ENCODE assay signal across 22 mouse cellular contexts in genomic region chr9:119576977-119577376, GRCm38 (mm10). TPM values are rescaled to one million over a fixed set of nuclear protein-coding genes. Genes with fewer than 3 reads are reported as not detected.
DNase-seq lines count a peak whose midpoint lies in the region; ATAC-seq and TF ChIP-seq lines count a peak whose summit lies in the region.
"Had no signal": no experiment of that assay in that cellular context is flagged by ENCODE, and none has a peak within 500 bp of the region (broad histone marks: within the 10 kb centered on the region; RNA-seq: fewer than 3 reads in every experiment).

No protein-coding gene starts in this region.

- peak; percentile 53 for ATAC-seq in frontal cortex, adult (ENCODE audit: low TSS enrichment)
- ATAC-seq: forebrain, embryonic 15.5 days; lung, postnatal 0 days; midbrain, embryonic 15.5 days had no signal

- no peak for TF ChIP-seq CTCF in layer of hippocampus, adult 2 months (conservative IDR thresholded peaks at IDR 0.05)

- DNase-seq in frontal cortex, postnatal 14 days (ENCODE audit: low spot score in 2 of 2) = no peak
- peak; percentile 20 to 50 for DNase-seq in layer of hippocampus, adult 2 months (ENCODE audit: low spot score in 2 of 2)
- DNase-seq in layer of hippocampus, adult 11-12 months (ENCODE audit: low spot score) = no peak
- DNase-seq in right cerebral cortex, postnatal 25 days = peak; percentile 38
- DNase-seq in right cerebral cortex, postnatal 10 days (ENCODE audit: low spot score in 2 of 2) = no peak
- DNase-seq in cerebellum, adult 8-10 months = no peak
- DNase-seq in kidney, adult 11 months = no peak
- DNase-seq: adrenal gland, postnatal 25 days; cerebellum, adult 2 months; gastrocnemius, postnatal 10 days; kidney, adult 9 months; kidney, postnatal 36 days; thymus, postnatal 4 days had no signal

- no peak overlapping the region for H3K27ac ChIP-seq in layer of hippocampus, adult 2 months
- H3K27ac ChIP-seq: forebrain, embryonic 15.5 days; limb, embryonic 13.5 days; liver, embryonic 14.5 days; midbrain, embryonic 15.5 days had no signal

- H3K4me3 ChIP-seq in layer of hippocampus, adult 2 months = no peak overlapping the region
- H3K4me3 ChIP-seq: erythroblast, embryonic 14.5 days; forebrain, embryonic 15.5 days; limb, embryonic 13.5 days; midbrain, embryonic 15.5 days had no signal

RNA-seq across cellular contexts. Expression of gene Scn5a, which starts 1.8 kb away (rescaled TPM):
- under 1 TPM; 0.86 to 0.97 TPM for total RNA-seq in layer of hippocampus, adult 2 months (2021)
- total RNA-seq: common myeloid progenitor, adult 5-6 weeks; megakaryocyte progenitor cell, adult 5-6 weeks had no signal

Comparison
In these comparisons a context has a peak if more than half of its experiments do, and no peak if none do; other contexts are left out.
1. DNase-seq: peak in layer of hippocampus, adult 2 months (2 of 2) and right cerebral cortex, postnatal 25 days (single experiment); none in frontal cortex, postnatal 14 days (0 of 2), layer of hippocampus, adult 11-12 months (single experiment), right cerebral cortex, postnatal 10 days (0 of 2), cerebellum, adult 8-10 months (single experiment) and kidney, adult 11 months (single experiment).